Mouse (Mus musculus) urinary bladder, postnatal 25 days (tissue): ENCODE data around the gene Tmem9b.

Source experiments
- DNase-seq: peaks from one replicate; pipeline ENCODE4 v3.0.0; 2022; ENCODE audit warnings: low spot score

Gene Tmem9b

DNA sequence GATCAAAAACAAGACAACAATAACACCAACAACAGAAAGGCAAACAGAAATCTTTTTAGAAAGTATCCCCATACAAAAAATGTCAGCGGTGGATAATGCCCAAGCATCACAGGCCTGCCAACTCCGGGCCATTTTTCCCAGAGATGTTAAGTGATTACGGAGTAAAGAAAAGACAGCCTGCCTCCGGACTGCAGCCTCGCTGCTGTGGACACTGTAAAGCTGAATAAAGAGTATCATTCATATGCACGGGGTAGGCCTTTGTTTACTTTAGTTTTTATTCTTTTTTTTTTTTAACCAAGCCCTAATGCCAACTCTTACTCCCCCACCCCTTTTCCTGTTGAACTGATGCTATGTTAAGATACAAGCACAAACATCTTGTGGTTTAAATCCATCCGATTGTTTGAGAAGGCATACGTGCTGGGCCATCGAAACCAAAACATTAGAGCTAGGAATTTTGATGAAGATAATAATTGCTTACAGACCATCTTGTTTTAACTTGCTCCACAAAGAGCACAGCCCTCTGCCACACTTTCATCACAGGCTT lies 66.0 kb downstream of the Tmem9b start:
- DNase-seq, result no peak
